Mouse (Mus musculus): ENCODE results near the gene Opa3.

DNA sequence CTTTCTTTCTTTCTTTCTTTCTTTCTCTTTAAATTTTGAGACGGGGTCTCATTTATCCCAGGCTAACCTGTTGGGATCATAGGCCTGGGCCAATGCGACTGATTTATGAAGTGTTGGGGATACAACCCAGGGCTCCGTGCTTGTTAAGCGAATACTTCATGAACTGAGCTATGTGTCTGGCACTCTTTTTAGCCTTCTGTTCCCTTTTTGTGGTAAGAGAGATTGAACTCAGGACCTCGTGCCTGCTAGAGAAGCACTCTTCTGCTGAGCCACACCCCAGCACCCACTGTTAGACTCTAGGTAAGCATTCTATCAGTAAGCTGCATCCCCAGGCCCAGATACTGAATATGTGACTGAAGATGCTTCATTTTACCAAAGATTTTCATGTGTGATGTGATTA is 10.6 kb upstream of the Opa3 start:
- no peak for TF ChIP-seq CTCF (IDR thresholded peaks at IDR 0.05; ENCODE audit: control insufficient read depth, insufficient read depth, insufficient read length)
- no peak for TF ChIP-seq MYOD1 (IDR thresholded peaks at IDR 0.05; ENCODE audit: control insufficient read depth, insufficient read length, low read depth)
